Mouse (Mus musculus): ENCODE results near the gene Gm11060. TPM values are rescaled to one million over a fixed set of nuclear protein-coding genes. Genes with fewer than 3 reads are reported as not detected.

Gene Gm11060
- not detected for polyA plus RNA-seq (2014; fragmentation: Illumina TruSeq; extraction: RNeasy Lipid Tissue Mini Kit (QIAGEN cat#74804); ENCODE audit: low read depth, low replicate concordance)

DNA sequence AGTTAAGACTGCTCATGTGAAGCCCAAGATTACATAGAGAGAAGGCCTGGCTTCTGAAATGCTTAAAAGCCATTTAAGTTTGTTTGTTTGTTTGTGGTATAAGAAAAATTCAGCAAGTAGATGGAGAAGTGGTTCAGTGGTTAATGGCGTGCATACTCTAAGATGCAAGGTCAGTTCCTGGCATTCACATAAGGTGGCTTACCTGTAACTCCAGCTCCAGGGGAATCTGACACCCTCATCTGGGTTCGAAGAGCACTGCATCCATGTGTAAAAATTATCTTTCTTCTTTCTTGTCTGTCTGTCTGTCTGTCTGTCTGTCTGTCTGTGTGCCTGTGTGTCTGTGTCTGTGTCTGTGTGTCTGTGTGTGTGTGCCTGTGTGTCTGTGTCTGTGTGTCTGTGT is at the start of gene Gm11060:
Gene Gm11060 (plus strand): TSS at position 301 of the 400 bp plus-strand sequence.

GRCm38 (mm10) chr2:105126279-105126678 is 34.5 kb downstream of the Gm11060 start, which contains the start of gene Wt1:
TSS of gene Wt1 (plus strand) at chr2:105126529.

Other genes with a start within 250 kb of the Gm11060 start
- gene Prrg4, start 242.1 kb upstream of the Gm11060 start, polyA plus RNA-seq (2014; fragmentation: Illumina TruSeq; extraction: RNeasy Lipid Tissue Mini Kit (QIAGEN cat#74804); ENCODE audit: low read depth, low replicate concordance) = 16.3 TPM
- 49.6 TPM for gene Ccdc73, start 224.2 kb upstream of the Gm11060 start, polyA plus RNA-seq (2014; fragmentation: Illumina TruSeq; extraction: RNeasy Lipid Tissue Mini Kit (QIAGEN cat#74804); ENCODE audit: low read depth, low replicate concordance)
- 513 TPM for gene Eif3m, start 74.9 kb upstream of the Gm11060 start, polyA plus RNA-seq (2014; fragmentation: Illumina TruSeq; extraction: RNeasy Lipid Tissue Mini Kit (QIAGEN cat#74804); ENCODE audit: low read depth, low replicate concordance)
- gene Wt1, start 34.5 kb downstream of the Gm11060 start, polyA plus RNA-seq (2014; fragmentation: Illumina TruSeq; extraction: RNeasy Lipid Tissue Mini Kit (QIAGEN cat#74804); ENCODE audit: low read depth, low replicate concordance) = 2.3 TPM
- 0.41 TPM for gene Them7, start 132.3 kb downstream of the Gm11060 start, polyA plus RNA-seq (2014; fragmentation: Illumina TruSeq; extraction: RNeasy Lipid Tissue Mini Kit (QIAGEN cat#74804); ENCODE audit: low read depth, low replicate concordance)

Data from adrenal gland, adult 10 weeks (tissue).